Mouse (Mus musculus) heart, embryonic 12.5 days (tissue): ENCODE results near the gene Dcdc2a. TPM values are rescaled to one million over a fixed set of nuclear protein-coding genes. Genes with fewer than 3 reads are reported as not detected.
A peak's percentile ranks its signal among the peaks of the same experiment; 100 is the strongest.

Experiments
- ATAC-seq: fragments of 200-750 bp; cut with Nextera tagmentation; 2 replicates; pipeline ENCODE4 v1.8.0; 2017; ENCODE audit warnings: moderate TSS enrichment, moderate library complexity; ENCODE audit not compliant: insufficient number of reproducible peaks, low FRiP score
- H3K27ac ChIP-seq: fragments of 300-500 bp; sonication (generic); 2 replicates; pipeline ENCODE4 v1.5.1; 2016; ENCODE audit warnings: mild to moderate bottlenecking, moderate library complexity; ENCODE audit not compliant: poor library complexity, severe bottlenecking
- H3K27me3 ChIP-seq: fragments of 300-500 bp; sonication (generic); replicated peaks from 2 replicates; pipeline ENCODE4 v1.6.1; 2016; ENCODE audit warnings: mild to moderate bottlenecking, moderate library complexity
- H3K36me3 ChIP-seq: fragments of 300-500 bp; sonication (generic); 2 replicates; pipeline ENCODE4 v1.6.1; 2016; ENCODE audit warnings: mild to moderate bottlenecking, moderate library complexity
- H3K4me1 ChIP-seq: fragments of 300-500 bp; sonication (generic); replicated peaks from 2 replicates; pipeline ENCODE4 v1.6.1; 2016; ENCODE audit warnings: mild to moderate bottlenecking
- H3K4me2 ChIP-seq: fragments of 300-500 bp; sonication (generic); 2 replicates; pipeline ENCODE4 v1.6.1; 2016; ENCODE audit warnings: mild to moderate bottlenecking, moderate library complexity
- H3K4me3 ChIP-seq: fragments of 300-500 bp; sonication (generic); 2 replicates; pipeline ENCODE4 v1.5.1; 2016; ENCODE audit warnings: mild to moderate bottlenecking
- H3K9ac ChIP-seq: fragments of 300-500 bp; sonication (generic); 2 replicates; pipeline ENCODE4 v1.6.1; 2016; ENCODE audit warnings: mild to moderate bottlenecking, moderate library complexity
- H3K9me3 ChIP-seq: fragments of 300-500 bp; sonication (generic); replicated peaks from 2 replicates; pipeline ENCODE4 v1.6.1; 2016; ENCODE audit warnings: mild to moderate bottlenecking, moderate library complexity
- whole genome bisulfite sequencing: fragments of 180-500 bp; shearing (Covaris S2); methylation state at CpG from one replicate; pipeline ENCODE4 v1.1.7; 2016; 5-methylcytosine and 5-hydroxymethylcytosine counted together
- polyA plus RNA-seq: library from polyadenylated mRNA; unstranded; fragments of >200 nt; fragmentation: Nextera tagmentation; extraction: Ambion mirVana; gene quantifications from 2 replicates; pipeline ENCODE4 v1.2.1, GENCODE M21; 2016

Gene Dcdc2a
- polyA plus RNA-seq = 1.0 and 1.4 TPM in 2 replicates

- ATAC-seq = 0 out of 2 replicates have a peak, but pooled peaks have one; percentile 39
- H3K9me3 ChIP-seq = peaks cover 11% of the 10 kb centered on the region
- peak within 1 kb of the TSS; percentile 52; the same call in 1 of the 2 replicates for H3K9ac ChIP-seq
- H3K4me2 ChIP-seq = peak within 1 kb of the TSS; percentile 99
- peaks cover 32% of the 10 kb centered on the region for H3K27me3 ChIP-seq
- peaks cover 13% of the 10 kb centered on the region for H3K4me1 ChIP-seq
- H3K27ac ChIP-seq = no peak within 1 kb of the TSS
- WGBS = 5% methylated on average over 63 of the region's 63 CpGs
- H3K4me3 ChIP-seq = peak within 1 kb of the TSS; percentile 51
- H3K36me3 ChIP-seq = no peaks in the 10 kb centered on the region
Observed at GRCm38 (mm10) chr13:25055873-25056667, at the start of gene Dcdc2a. Gene Dcdc2a (plus strand): TSS chr13:25056004.

- no peak overlapping the region for H3K27ac ChIP-seq
- no peak for ATAC-seq
- WGBS = 86% methylated on average over 6 of the region's 8 CpGs
- no peaks in the 10 kb centered on the region for H3K4me1 ChIP-seq
- peaks cover 32% of the 10 kb centered on the region for H3K36me3 ChIP-seq
- no peaks in the 10 kb centered on the region for H3K9me3 ChIP-seq
- H3K27me3 ChIP-seq = no peaks in the 10 kb centered on the region
- H3K4me2 ChIP-seq = no peak overlapping the region
- H3K4me3 ChIP-seq = no peak overlapping the region
- no peak overlapping the region for H3K9ac ChIP-seq
Observed at GRCm38 (mm10) chr13:25007115-25007514, 48.7 kb upstream of the Dcdc2a start.

- no peak for ATAC-seq
- Histone ChIP-seq H3K9ac (no peak overlapping the region), H3K36me3 (peaks cover 11% of the 10 kb centered on the region; the same call in 1 of the 2 replicates), H3K9me3 (no peaks in the 10 kb centered on the region), H3K27ac (no peak overlapping the region), H3K27me3 (no peaks in the 10 kb centered on the region), H3K4me2 (peak overlapping the region; percentile 75), H3K4me3 (no peak overlapping the region), H3K4me1 (peaks cover 18% of the 10 kb centered on the region)
- 92% methylated on average over 9 of the region's 9 CpGs for WGBS
Observed at GRCm38 (mm10) chr13:25018316-25018715, 37.5 kb upstream of the Dcdc2a start.

GRCm38 (mm10) chr13:25019793-25020539 lies 35.8 kb upstream of the Dcdc2a start, which contains the start of gene Mrs2:
Gene Mrs2 (minus strand): TSS chr13:25020379.
- WGBS = under 1% methylated on average over 84 of the region's 84 CpGs
- peak; percentile 94 for ATAC-seq

GRCm38 (mm10) chr13:25020540-25020892 lies 35.3 kb upstream of the Dcdc2a start:
- no peak for ATAC-seq
- Histone ChIP-seq H3K27ac (peak overlapping the region; percentile 65), H3K9ac (peak overlapping the region; percentile 90), H3K4me3 (peak overlapping the region; percentile 77), H3K36me3 (peaks cover 11% of the 10 kb centered on the region; the same call in 1 of the 2 replicates), H3K4me2 (peak overlapping the region; percentile 75), H3K27me3 (no peaks in the 10 kb centered on the region), H3K4me1 (peaks cover 18% of the 10 kb centered on the region), H3K9me3 (no peaks in the 10 kb centered on the region)
- 48% methylated on average over 4 of the region's 4 CpGs for WGBS

More at GRCm38 (mm10) chr13:25019793-25020539, 35.8 kb upstream of the Dcdc2a start, which contains the start of gene Mrs2:
- H3K36me3 ChIP-seq = peaks cover 11% of the 10 kb centered on the region; the same call in 1 of the 2 replicates
- no peaks in the 10 kb centered on the region for H3K27me3 ChIP-seq
- peak within 1 kb of the TSS; percentile 90 for H3K9ac ChIP-seq
- peaks cover 18% of the 10 kb centered on the region for H3K4me1 ChIP-seq
- peak within 1 kb of the TSS; percentile 77 for H3K4me3 ChIP-seq
- H3K27ac ChIP-seq = peak within 1 kb of the TSS; percentile 65
- no peaks in the 10 kb centered on the region for H3K9me3 ChIP-seq
- peak within 1 kb of the TSS; percentile 75 for H3K4me2 ChIP-seq

GRCm38 (mm10) chr13:25022386-25022785 lies 33.4 kb upstream of the Dcdc2a start:
- Histone ChIP-seq H3K4me1 (peaks cover 16% of the 10 kb centered on the region), H3K9me3 (no peaks in the 10 kb centered on the region), H3K4me3 (no peak overlapping the region), H3K27ac (no peak overlapping the region), H3K4me2 (no peak overlapping the region), H3K9ac (no peak overlapping the region), H3K27me3 (no peaks in the 10 kb centered on the region), H3K36me3 (peaks cover 6% of the 10 kb centered on the region; the same call in 1 of the 2 replicates)
- ATAC-seq = no peak
- WGBS = 67% methylated on average over 4 of the region's 4 CpGs

- 68% methylated on average over 3 of the region's 3 CpGs for WGBS
- no peak for ATAC-seq
- no peaks in the 10 kb centered on the region for H3K27me3 ChIP-seq
- H3K36me3 ChIP-seq = peaks cover 3% of the 10 kb centered on the region; the same call in 1 of the 2 replicates
- no peak overlapping the region for H3K27ac ChIP-seq
- H3K4me1 ChIP-seq = peaks cover 16% of the 10 kb centered on the region
- H3K9ac ChIP-seq = no peak overlapping the region
- H3K4me2 ChIP-seq = no peak overlapping the region
- no peak overlapping the region for H3K4me3 ChIP-seq
- no peaks in the 10 kb centered on the region for H3K9me3 ChIP-seq
Observed at GRCm38 (mm10) chr13:25023129-25023528, 32.7 kb upstream of the Dcdc2a start.

- Histone ChIP-seq H3K27ac (no peak overlapping the region), H3K36me3 (no peaks in the 10 kb centered on the region), H3K9ac (no peak overlapping the region), H3K4me3 (no peak overlapping the region), H3K9me3 (no peaks in the 10 kb centered on the region), H3K4me2 (no peak overlapping the region), H3K4me1 (0 out of 2 replicates have a peak, but pooled peaks cover 3% of the 10 kb centered on the region), H3K27me3 (no peaks in the 10 kb centered on the region)
- 24% methylated on average over 2 of the region's 2 CpGs for WGBS
- no peak for ATAC-seq
Observed at GRCm38 (mm10) chr13:25024655-25025054, 31.1 kb upstream of the Dcdc2a start.

- no peak overlapping the region for H3K27ac ChIP-seq
- ATAC-seq = no peak
- 88% methylated on average over 6 of the region's 6 CpGs for WGBS
Observed at GRCm38 (mm10) chr13:25026409-25027113, 29.2 kb upstream of the Dcdc2a start.

GRCm38 (mm10) chr13:25027114-25027425 lies 28.7 kb upstream of the Dcdc2a start:
- 76% methylated on average over 3 of the region's 3 CpGs for WGBS
- no peak for ATAC-seq
- no peaks in the 10 kb centered on the region for H3K9me3 ChIP-seq

More at GRCm38 (mm10) chr13:25026409-25027113, 29.2 kb upstream of the Dcdc2a start:
- Histone ChIP-seq H3K4me3 (no peak overlapping the region), H3K27me3 (no peaks in the 10 kb centered on the region), H3K9ac (no peak overlapping the region), H3K4me2 (no peak overlapping the region), H3K9me3 (no peaks in the 10 kb centered on the region), H3K4me1 (no peaks in the 10 kb centered on the region), H3K36me3 (no peaks in the 10 kb centered on the region)

More at GRCm38 (mm10) chr13:25027114-25027425, 28.7 kb upstream of the Dcdc2a start:
- H3K36me3 ChIP-seq = no peaks in the 10 kb centered on the region
- H3K4me2 ChIP-seq = no peak overlapping the region
- no peak overlapping the region for H3K4me3 ChIP-seq
- H3K27me3 ChIP-seq = no peaks in the 10 kb centered on the region
- no peak overlapping the region for H3K9ac ChIP-seq
- no peak overlapping the region for H3K27ac ChIP-seq
- no peaks in the 10 kb centered on the region for H3K4me1 ChIP-seq
